Mouse (Mus musculus): Measurements from ENCODE around the gene Cox5a. TPM values are rescaled to one million over a fixed set of nuclear protein-coding genes. Genes with fewer than 3 reads are reported as not detected.
A peak's percentile ranks its signal among the peaks of the same experiment; 100 is the strongest.

The Cox5a gene
- polyA plus RNA-seq, 1 experiment: 757 TPM

GRCm38 (mm10) chr9:57541312-57541711 is 20.2 kb downstream of the Cox5a start:
- peaks cover 8% of the 10 kb centered on the region; the same call in 1 of the 2 replicates for H3K4me1 ChIP-seq (ENCODE audit: control insufficient read depth, insufficient read depth, low read length)
- DNase-seq: peak; percentile 66
- H3K27me3 ChIP-seq (replicated peaks; ENCODE audit: control insufficient read depth, insufficient read depth, low read length): no peaks in the 10 kb centered on the region
- WGBS: 3% methylated on average over 1 of the region's 1 CpGs
- TF ChIP-seq POLR2A (IDR thresholded peaks at IDR 0.05; ENCODE audit: low read depth, low read length) (no peak), CTCF (conservative IDR thresholded peaks at IDR 0.05; ENCODE audit: insufficient read depth, insufficient read length, low read depth, low read length) (peak; percentile 24; the same call in 1 of the 2 replicates)
- no peak overlapping the region for H3K4me3 ChIP-seq (ENCODE audit: insufficient read depth, low read depth, low read length)
- no peak overlapping the region for H3K27ac ChIP-seq (ENCODE audit: insufficient read depth, low read depth, low read length)
- no peaks in the 10 kb centered on the region for H3K36me3 ChIP-seq (ENCODE audit: control insufficient read depth, insufficient read depth, low read length)

DNA sequence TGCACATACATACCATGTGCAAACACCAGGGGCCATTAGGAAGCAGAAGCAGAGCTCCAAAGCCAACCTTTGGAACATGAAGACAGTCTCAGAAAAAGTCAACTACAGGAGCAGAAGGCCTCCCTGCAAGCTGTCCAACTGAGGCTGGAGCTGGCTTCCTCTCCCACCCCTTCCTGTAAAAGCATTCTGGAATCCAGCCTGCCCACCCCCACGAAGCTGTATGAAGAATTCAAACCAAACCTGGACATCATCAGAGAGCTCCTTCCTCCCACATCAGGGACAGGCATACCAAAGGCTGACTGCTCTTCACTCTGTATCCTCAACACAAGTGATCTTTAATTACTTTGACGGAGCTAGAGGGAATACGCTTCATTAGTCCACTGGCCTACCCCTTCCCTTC is 22.9 kb downstream of the Cox5a start:
- H3K27ac ChIP-seq (ENCODE audit: insufficient read depth, low read depth, low read length): no peak overlapping the region
- TF ChIP-seq CTCF (conservative IDR thresholded peaks at IDR 0.05; ENCODE audit: insufficient read depth, insufficient read length, low read depth, low read length): no peak
- TF ChIP-seq POLR2A (IDR thresholded peaks at IDR 0.05; ENCODE audit: low read depth, low read length): no peak
- no peaks in the 10 kb centered on the region for H3K27me3 ChIP-seq (replicated peaks; ENCODE audit: control insufficient read depth, insufficient read depth, low read length)
- no peak for DNase-seq
- 54% methylated on average over 3 of the region's 3 CpGs for WGBS
- no peaks in the 10 kb centered on the region for H3K36me3 ChIP-seq (ENCODE audit: control insufficient read depth, insufficient read depth, low read length)
- H3K4me1 ChIP-seq (ENCODE audit: control insufficient read depth, insufficient read depth, low read length): no peaks in the 10 kb centered on the region
- H3K4me3 ChIP-seq (ENCODE audit: insufficient read depth, low read depth, low read length): no peak overlapping the region

DNA sequence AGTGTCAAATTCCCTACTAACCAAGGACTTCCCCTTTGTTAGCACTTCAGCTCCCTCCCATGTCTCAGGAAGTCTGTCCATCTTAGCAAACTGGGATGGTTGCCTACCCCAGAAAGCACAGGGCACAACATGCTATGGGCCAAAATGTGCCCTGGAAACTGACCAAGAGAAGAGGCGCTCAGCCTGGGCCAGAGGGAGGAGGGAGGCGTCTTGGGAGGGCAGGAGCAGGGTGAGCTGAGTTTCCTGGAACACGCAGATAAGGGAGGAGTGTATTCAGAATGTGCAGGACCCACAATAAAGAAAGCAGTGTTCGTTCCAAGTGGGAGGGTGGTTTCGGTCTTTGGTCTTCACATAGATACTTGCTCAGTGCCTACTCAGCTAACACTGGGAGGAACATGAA is 26.2 kb downstream of the Cox5a start:
- no peak overlapping the region for H3K4me3 ChIP-seq (ENCODE audit: insufficient read depth, low read depth, low read length)
- TF ChIP-seq CTCF (conservative IDR thresholded peaks at IDR 0.05; ENCODE audit: insufficient read depth, insufficient read length, low read depth, low read length) (no peak), POLR2A (IDR thresholded peaks at IDR 0.05; ENCODE audit: low read depth, low read length) (no peak)
- WGBS: 48% methylated on average over 5 of the region's 5 CpGs
- no peak overlapping the region for H3K27ac ChIP-seq (ENCODE audit: insufficient read depth, low read depth, low read length)
- DNase-seq: peak; percentile 68
- no peaks in the 10 kb centered on the region for H3K36me3 ChIP-seq (ENCODE audit: control insufficient read depth, insufficient read depth, low read length)
- peaks cover 8% of the 10 kb centered on the region; the same call in 1 of the 2 replicates for H3K4me1 ChIP-seq (ENCODE audit: control insufficient read depth, insufficient read depth, low read length)
- H3K27me3 ChIP-seq (replicated peaks; ENCODE audit: control insufficient read depth, insufficient read depth, low read length): no peaks in the 10 kb centered on the region

DNA sequence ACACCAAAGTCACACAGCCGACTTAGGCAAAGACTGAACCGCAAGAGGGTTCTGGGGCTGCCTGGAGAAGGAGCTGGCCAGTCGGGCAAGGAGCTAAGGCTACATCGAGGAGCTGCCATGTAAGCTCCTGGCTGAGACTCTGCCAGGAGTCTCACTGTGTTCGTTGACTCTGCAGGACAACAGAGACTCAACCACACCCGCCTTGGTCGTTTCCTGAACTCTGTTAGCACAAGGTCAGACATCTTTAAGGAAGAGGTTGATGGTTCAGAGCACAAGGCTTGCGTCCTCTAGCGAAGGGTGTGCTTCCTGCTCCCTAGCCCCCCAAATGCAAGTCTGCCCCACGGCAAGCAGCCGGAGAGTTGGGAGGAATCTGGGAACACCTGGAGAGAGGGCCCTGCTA is 26.8 kb downstream of the Cox5a start:
- H3K4me3 ChIP-seq (ENCODE audit: insufficient read depth, low read depth, low read length): no peak overlapping the region
- DNase-seq: no peak
- 86% methylated on average over 11 of the region's 11 CpGs for WGBS
- H3K4me1 ChIP-seq (ENCODE audit: control insufficient read depth, insufficient read depth, low read length): peaks cover 8% of the 10 kb centered on the region; the same call in 1 of the 2 replicates
- TF ChIP-seq CTCF (conservative IDR thresholded peaks at IDR 0.05; ENCODE audit: insufficient read depth, insufficient read length, low read depth, low read length) (no peak), POLR2A (IDR thresholded peaks at IDR 0.05; ENCODE audit: low read depth, low read length) (no peak)
- H3K36me3 ChIP-seq (ENCODE audit: control insufficient read depth, insufficient read depth, low read length): no peaks in the 10 kb centered on the region
- no peaks in the 10 kb centered on the region for H3K27me3 ChIP-seq (replicated peaks; ENCODE audit: control insufficient read depth, insufficient read depth, low read length)
- no peak overlapping the region for H3K27ac ChIP-seq (ENCODE audit: insufficient read depth, low read depth, low read length)

DNA sequence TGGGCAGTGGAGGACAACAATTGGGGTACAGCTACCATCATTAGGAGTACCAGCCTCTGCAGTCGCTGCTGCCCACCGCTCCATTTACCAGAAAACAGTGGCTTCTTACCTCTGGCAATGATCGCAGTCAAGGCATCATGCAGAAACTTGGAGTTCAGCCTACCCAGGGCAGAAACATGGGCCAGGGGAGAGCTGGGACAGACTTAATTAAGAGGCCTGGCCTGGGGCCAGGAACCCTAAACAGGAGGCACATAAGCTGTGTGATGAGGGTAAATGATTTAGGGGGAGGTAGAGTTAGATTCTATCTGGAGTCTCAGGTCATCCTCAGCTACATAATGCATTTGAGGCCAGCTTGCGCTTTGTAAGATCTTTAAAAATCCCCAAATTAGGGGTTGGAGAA is 28.1 kb downstream of the Cox5a start:
- H3K4me3 ChIP-seq (ENCODE audit: insufficient read depth, low read depth, low read length): no peak overlapping the region
- no peak overlapping the region for H3K27ac ChIP-seq (ENCODE audit: insufficient read depth, low read depth, low read length)
- no peak for DNase-seq
- H3K27me3 ChIP-seq (replicated peaks; ENCODE audit: control insufficient read depth, insufficient read depth, low read length): no peaks in the 10 kb centered on the region
- 92% methylated on average over 4 of the region's 4 CpGs for WGBS
- no peak for TF ChIP-seq POLR2A (IDR thresholded peaks at IDR 0.05; ENCODE audit: low read depth, low read length)
- TF ChIP-seq CTCF (conservative IDR thresholded peaks at IDR 0.05; ENCODE audit: insufficient read depth, insufficient read length, low read depth, low read length): no peak
- no peaks in the 10 kb centered on the region for H3K36me3 ChIP-seq (ENCODE audit: control insufficient read depth, insufficient read depth, low read length)
- peaks cover 8% of the 10 kb centered on the region; the same call in 1 of the 2 replicates for H3K4me1 ChIP-seq (ENCODE audit: control insufficient read depth, insufficient read depth, low read length)

DNA sequence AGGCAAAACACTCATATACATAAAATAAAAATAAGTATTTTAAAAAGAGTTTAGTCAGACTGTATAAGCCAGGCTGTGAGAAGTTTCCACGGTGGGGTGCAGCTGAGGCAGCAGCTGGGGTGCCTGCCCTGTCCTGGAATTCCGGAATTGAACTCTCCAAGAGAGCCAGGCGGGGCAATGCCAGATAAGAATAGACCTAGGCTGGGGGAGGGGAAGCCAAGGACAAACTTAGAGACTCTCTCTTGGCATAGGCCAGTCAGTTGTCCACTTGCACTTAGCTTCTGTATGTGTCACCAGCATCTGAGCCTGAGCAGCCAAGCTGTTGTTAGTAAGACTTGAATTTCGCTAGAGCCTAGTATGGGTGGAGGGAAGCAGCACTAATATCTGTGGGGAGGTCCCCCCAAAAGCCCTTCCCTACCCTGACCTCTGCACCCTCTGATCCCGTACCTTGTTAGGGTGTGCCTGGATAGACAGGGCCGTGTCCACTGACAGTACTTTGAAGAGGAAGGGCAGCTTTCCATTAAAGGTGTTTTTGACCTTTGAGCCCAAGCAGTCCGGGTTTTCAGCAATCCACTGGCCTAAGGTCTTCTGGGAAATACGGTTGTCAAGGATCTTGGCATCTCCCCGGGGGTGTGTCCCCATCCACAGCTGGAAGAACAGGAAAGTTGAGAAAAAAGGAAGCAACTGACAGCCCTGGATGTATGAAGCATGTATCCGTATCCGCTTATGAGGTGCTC is 29.2 kb downstream of the Cox5a start:
- WGBS: 62% methylated on average over 11 of the region's 11 CpGs
- Histone ChIP-seq H3K4me1 (ENCODE audit: control insufficient read depth, insufficient read depth, low read length) (peaks cover 8% of the 10 kb centered on the region; the same call in 1 of the 2 replicates), H3K27me3 (replicated peaks; ENCODE audit: control insufficient read depth, insufficient read depth, low read length) (no peaks in the 10 kb centered on the region), H3K27ac (ENCODE audit: insufficient read depth, low read depth, low read length) (no peak overlapping the region), H3K36me3 (ENCODE audit: control insufficient read depth, insufficient read depth, low read length) (no peaks in the 10 kb centered on the region), H3K4me3 (ENCODE audit: insufficient read depth, low read depth, low read length) (no peak overlapping the region)
- TF ChIP-seq CTCF (conservative IDR thresholded peaks at IDR 0.05; ENCODE audit: insufficient read depth, insufficient read length, low read depth, low read length): no peak
- no peak for TF ChIP-seq POLR2A (IDR thresholded peaks at IDR 0.05; ENCODE audit: low read depth, low read length)
- peak; percentile 90 for DNase-seq

DNA sequence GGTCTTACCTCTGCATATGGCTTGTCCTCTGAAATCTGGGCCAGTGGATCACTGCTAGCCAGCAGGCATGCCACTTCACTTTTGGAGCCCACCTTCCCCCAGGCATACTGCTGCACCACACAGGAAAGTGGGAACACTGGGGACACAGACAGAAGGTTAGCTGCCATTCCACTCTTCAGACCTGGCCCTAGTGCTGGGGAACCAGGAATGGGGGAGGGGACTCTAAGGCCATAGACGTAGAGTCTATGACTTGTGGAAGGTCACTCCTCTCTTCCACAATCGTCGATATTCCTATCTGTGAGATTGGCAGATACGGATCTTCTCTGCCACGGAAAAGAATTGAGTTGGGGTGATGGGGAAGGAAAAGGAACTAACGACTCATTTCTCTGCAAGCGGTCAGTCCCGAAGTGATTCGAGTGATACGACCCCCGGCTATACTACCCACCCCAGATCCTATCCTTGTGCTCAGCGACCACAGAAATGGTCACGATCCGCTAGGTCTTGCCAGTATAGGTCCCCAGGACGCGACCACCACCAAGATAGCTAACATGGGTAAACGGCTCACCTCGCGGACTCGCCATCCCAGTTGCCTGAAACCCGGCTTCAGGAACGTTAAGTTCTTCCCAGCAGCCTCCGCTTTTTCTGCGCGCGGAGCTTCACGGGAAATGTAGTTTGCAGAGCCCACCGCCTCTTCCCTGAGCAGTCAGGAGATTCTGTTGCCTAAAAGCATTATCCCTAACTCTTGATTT is 31.2 kb downstream of the Cox5a start, which contains the start of gene Mpi:
Gene Mpi, minus strand, starts transcription at position 625 of the 749 bp plus-strand sequence.
- Histone ChIP-seq H3K4me3 (ENCODE audit: insufficient read depth, low read depth, low read length) (peak within 1 kb of the TSS; percentile 79), H3K36me3 (ENCODE audit: control insufficient read depth, insufficient read depth, low read length) (no peaks in the 10 kb centered on the region), H3K4me1 (ENCODE audit: control insufficient read depth, insufficient read depth, low read length) (peaks cover 8% of the 10 kb centered on the region; the same call in 1 of the 2 replicates), H3K27ac (ENCODE audit: insufficient read depth, low read depth, low read length) (no peak within 1 kb of the TSS), H3K27me3 (replicated peaks; ENCODE audit: control insufficient read depth, insufficient read depth, low read length) (no peaks in the 10 kb centered on the region)
- TF ChIP-seq CTCF (conservative IDR thresholded peaks at IDR 0.05; ENCODE audit: insufficient read depth, insufficient read length, low read depth, low read length) (no peak), POLR2A (IDR thresholded peaks at IDR 0.05; ENCODE audit: low read depth, low read length) (peak; percentile 18)
- peak; percentile 78 for DNase-seq
- under 1% methylated on average over 28 of the region's 28 CpGs for WGBS

Data from kidney, adult 2 months (tissue).